Mouse (Mus musculus) MEL (cell line): ENCODE data around the gene Camk1d.

ENCODE experiments used
- CHD2 ChIP-seq: IDR thresholded peaks from 2 replicates; pipeline ENCODE4 v1.6.1; 2011; ENCODE audit warnings: low read length, improper control_type of control experiment
- CTCF ChIP-seq, 3 experiments: IDR thresholded peaks in 2 of 3; conservative IDR thresholded peaks in 1 of 3; 2 replicates each; pipeline ENCODE4 v1.5.1; 2011 to 2012; ENCODE audit warnings: low read length in 3 of 3, low read depth in 2 of 3, mild to moderate bottlenecking in 2 of 3, improper control_type of control experiment in 1 of 3, inconsistent platforms in 1 of 3, mixed read lengths in 1 of 3, moderate library complexity in 1 of 3; ENCODE audit not compliant: control insufficient read depth in 1 of 3, insufficient read depth in 1 of 3, poor library complexity in 1 of 3, severe bottlenecking in 1 of 3
- EP300 ChIP-seq, 2 experiments: IDR thresholded peaks; 2 replicates each; pipeline ENCODE4 v1.6.1; 2011; ENCODE audit warnings: improper control_type of control experiment in 2 of 2, low read length in 2 of 2, low read depth in 1 of 2, mild to moderate bottlenecking in 1 of 2
- GATA1 ChIP-seq: IDR thresholded peaks from 2 replicates; pipeline ENCODE4 v1.6.1; 2011; ENCODE audit warnings: low read depth, low read length, improper control_type of control experiment
- POLR2A ChIP-seq, 2 experiments: IDR thresholded peaks; 2 replicates each; pipeline ENCODE4 v1.6.1; 2011 to 2012; ENCODE audit warnings: low read length in 2 of 2, mild to moderate bottlenecking in 2 of 2, control low read depth in 1 of 2, improper control_type of control experiment in 1 of 2, low read depth in 1 of 2, moderate library complexity in 1 of 2; ENCODE audit not compliant: control insufficient read depth in 1 of 2, insufficient read depth in 1 of 2, poor library complexity in 1 of 2
- SMC3 ChIP-seq: IDR thresholded peaks from 2 replicates; pipeline ENCODE4 v1.6.1; 2011; ENCODE audit warnings: low read depth, low read length, improper control_type of control experiment
- ZC3H11A ChIP-seq: IDR thresholded peaks from 2 replicates; pipeline ENCODE4 v1.6.1; 2012; ENCODE audit warnings: low read depth, mild to moderate bottlenecking, inconsistent platforms, low read length, improper control_type of control experiment

- TF ChIP-seq POLR2A (IDR thresholded peaks at IDR 0.05; ENCODE audit: control insufficient read depth in 1 of 2, insufficient read depth in 1 of 2, low read depth in 1 of 2, low read length in 2 of 2, poor library complexity in 1 of 2) (no peak), SMC3 (no peak), GATA1 (no peak), CHD2 (no peak), CTCF (IDR thresholded peaks at IDR 0.05 in 2 of 3, conservative IDR thresholded peaks at IDR 0.05 in 1 of 3; ENCODE audit: control insufficient read depth in 1 of 3, insufficient read depth in 1 of 3, low read depth in 2 of 3, low read length in 3 of 3, poor library complexity in 1 of 3, severe bottlenecking in 1 of 3) (no peak; a peak in 1 of 6 replicates), ZC3H11A (no peak), EP300 (IDR thresholded peaks at IDR 0.05; ENCODE audit: low read depth in 1 of 2, low read length in 2 of 2) (no peak)
Observed at GRCm38 (mm10) chr2:5478709-5479108, 235.6 kb downstream of the Camk1d start.
